In genomic region chr9:22017208-22017825, GRCm38 (mm10) we compare ENCODE assay signal across 27 mouse cellular contexts. TPM values are rescaled to one million over a fixed set of nuclear protein-coding genes. Genes with fewer than 3 reads are reported as not detected.
DNase-seq lines count a peak whose midpoint lies in the region; ATAC-seq lines count a peak whose summit lies in the region.
"Had no signal": no experiment of that assay in that cellular context is flagged by ENCODE, and none has a peak within 500 bp of the region (broad histone marks: within the 10 kb centered on the region; RNA-seq: fewer than 3 reads in every experiment).

No protein-coding gene starts in this region.

- WGBS in liver, embryonic 12.5 days (ENCODE audit: insufficient replicate concordance) = 66% methylated on average over 7 of the region's 7 CpGs

- no peak overlapping the region for H3K9ac ChIP-seq in liver, embryonic 12.5 days
- H3K9ac ChIP-seq: embryonic facial prominence, embryonic 12.5 days; forebrain, postnatal 0 days; hindbrain, embryonic 15.5 days had no signal

- peak; percentile 62 to 76 for DNase-seq in cerebellum, adult 18-20 months
- DNase-seq in cerebellum, postnatal 4 days (ENCODE audit: low spot score in 2 of 2) = no peak
- DNase-seq in liver = no peak
- DNase-seq in cerebellum, postnatal 36 days = peak; percentile 60 to 63
- DNase-seq in adrenal gland, adult (ENCODE audit: inconsistent age in 2 of 2, low spot score in 1 of 2) = no peak
- no peak for DNase-seq in kidney, postnatal 10 days
- DNase-seq: adrenal gland, postnatal 25 days; forebrain, postnatal 0 days; gastrocnemius, adult 2 months; heart, postnatal 10 days; lung, adult 2 months; lung, postnatal 36 days; right cerebral cortex, postnatal 25 days; thymus, postnatal 4 days had no signal

- H3K27ac ChIP-seq in liver, embryonic 12.5 days = 0 out of 2 replicates have a peak overlapping the region, but pooled peaks have one; percentile 0
- H3K27ac ChIP-seq: embryonic facial prominence, embryonic 12.5 days; gastrocnemius, adult 2 months; hindbrain, embryonic 15.5 days; left cerebral cortex, adult 2 months had no signal

- H3K4me1 ChIP-seq in liver, embryonic 12.5 days = peaks cover 6% of the 10 kb centered on the region; the same call in 1 of the 2 replicates
- H3K4me1 ChIP-seq: hindbrain, embryonic 15.5 days; limb, embryonic 10.5 days had no signal

- peaks cover 26% of the 10 kb centered on the region for H3K36me3 ChIP-seq in liver, embryonic 12.5 days

- H3K27me3 ChIP-seq in liver, embryonic 12.5 days (replicated peaks) = no peaks in the 10 kb centered on the region; the same call in 1 of the 2 replicates
- H3K27me3 ChIP-seq: embryonic facial prominence, embryonic 12.5 days; hindbrain, embryonic 15.5 days had no signal

- H3K4me2 ChIP-seq in liver, embryonic 12.5 days = no peak overlapping the region
- H3K4me2 ChIP-seq: embryonic facial prominence, embryonic 12.5 days; heart, embryonic 11.5 days; hindbrain, embryonic 15.5 days had no signal

- H3K4me3 ChIP-seq in liver, embryonic 12.5 days = no peak overlapping the region
- H3K4me3 ChIP-seq: embryonic facial prominence, embryonic 12.5 days; gastrocnemius, adult 2 months; hindbrain, embryonic 15.5 days; left cerebral cortex, adult 2 months; limb, embryonic 10.5 days had no signal

- peak; percentile 41; the same call in 1 of the 2 replicates for ATAC-seq in liver, embryonic 12.5 days
- no peak for ATAC-seq in megakaryocyte, adult 5-6 weeks (ENCODE audit: poor library complexity, severe bottlenecking)
- ATAC-seq: forebrain, postnatal 0 days; intestine, postnatal 0 days had no signal

- H3K9me3 ChIP-seq in liver, embryonic 12.5 days (replicated peaks) = no peaks in the 10 kb centered on the region
- H3K9me3 ChIP-seq: embryonic facial prominence, embryonic 12.5 days; G1E; hindbrain, embryonic 15.5 days; limb, embryonic 10.5 days had no signal

RNA-seq across cellular contexts. Expression of gene Prkcsh, which starts 14.7 kb away (rescaled TPM):
- 65.0 and 68.5 TPM in 2 replicates for polyA plus RNA-seq in liver, embryonic 12.5 days (2016; fragmentation: Nextera tagmentation; extraction: Ambion mirVana)
- 25.4 and 28.8 TPM in 2 replicates for total RNA-seq in megakaryocyte, adult 5-6 weeks (2015)
- 70.7 and 76.5 TPM in 2 replicates for total RNA-seq in megakaryocyte, adult 5-6 weeks (2017)

RNA-seq across cellular contexts. Expression of gene Ccdc151, which starts 14.9 kb away (rescaled TPM):
- 0.12 TPM in 1 of 2 replicates, not detected in the other for polyA plus RNA-seq in liver, embryonic 12.5 days (2016; fragmentation: Nextera tagmentation; extraction: Ambion mirVana)
- not detected in 2 replicates for total RNA-seq in megakaryocyte, adult 5-6 weeks (2015)
- total RNA-seq in megakaryocyte, adult 5-6 weeks (2017) = not detected in 2 replicates
- total RNA-seq: gastrocnemius, adult 2 months; granulocyte monocyte progenitor cell, adult 5-6 weeks; heart, postnatal 10 days had no signal
- polyA plus RNA-seq: heart, embryonic 11.5 days; spleen, adult 2 months had no signal

RNA-seq across cellular contexts. Expression of gene Rgl3, which starts 28.1 kb away (rescaled TPM):
- 0.20 and 0.46 TPM in 2 replicates for polyA plus RNA-seq in liver, embryonic 12.5 days (2016; fragmentation: Nextera tagmentation; extraction: Ambion mirVana)
- total RNA-seq in megakaryocyte, adult 5-6 weeks (2015) = not detected in 2 replicates
- not detected in 2 replicates for total RNA-seq in megakaryocyte, adult 5-6 weeks (2017)
- total RNA-seq: granulocyte monocyte progenitor cell, adult 5-6 weeks had no signal
- polyA plus RNA-seq: G1E had no signal

RNA-seq across cellular contexts. Expression of gene Elavl3, which starts 34.5 kb away (rescaled TPM):
- polyA plus RNA-seq in liver, embryonic 12.5 days (2016; fragmentation: Nextera tagmentation; extraction: Ambion mirVana) = 0.02 TPM in 1 of 2 replicates, not detected in the other
- total RNA-seq in megakaryocyte, adult 5-6 weeks (2015) = not detected in 2 replicates
- total RNA-seq in megakaryocyte, adult 5-6 weeks (2017) = not detected in 2 replicates
- total RNA-seq: gastrocnemius, adult 2 months had no signal
- polyA plus RNA-seq: spleen, adult 2 months had no signal

RNA-seq across cellular contexts. Expression of gene Gm49318, which starts 53.7 kb away (rescaled TPM):
- polyA plus RNA-seq in liver, embryonic 12.5 days (2016; fragmentation: Nextera tagmentation; extraction: Ambion mirVana) = not detected in 2 replicates
- total RNA-seq in megakaryocyte, adult 5-6 weeks (2015) = not detected in 2 replicates
- not detected in 2 replicates for total RNA-seq in megakaryocyte, adult 5-6 weeks (2017)
- total RNA-seq: adrenal gland, postnatal 25 days; forebrain, postnatal 0 days; G1E; gastrocnemius, adult 2 months; granulocyte monocyte progenitor cell, adult 5-6 weeks had no signal
- polyA plus RNA-seq: embryonic facial prominence, embryonic 12.5 days; forebrain, postnatal 0 days; G1E; heart, embryonic 11.5 days; hindbrain, embryonic 15.5 days; intestine, postnatal 0 days; kidney, embryonic 16.5 days; limb, embryonic 10.5 days; lung, adult 2 months; spleen, adult 2 months; stomach, embryonic 14.5 days had no signal

Comparison
In these comparisons a context has a peak if more than half of its experiments do, and no peak if none do; other contexts are left out.
1. DNase-seq: peak in cerebellum, adult 18-20 months (2 of 2) and cerebellum, postnatal 36 days (2 of 2); none in cerebellum, postnatal 4 days (0 of 2), liver (single experiment), adrenal gland, adult (0 of 2) and kidney, postnatal 10 days (single experiment).